Comparison of ENCODE assay signal across 25 mouse cellular contexts in the genomic region with DNA sequence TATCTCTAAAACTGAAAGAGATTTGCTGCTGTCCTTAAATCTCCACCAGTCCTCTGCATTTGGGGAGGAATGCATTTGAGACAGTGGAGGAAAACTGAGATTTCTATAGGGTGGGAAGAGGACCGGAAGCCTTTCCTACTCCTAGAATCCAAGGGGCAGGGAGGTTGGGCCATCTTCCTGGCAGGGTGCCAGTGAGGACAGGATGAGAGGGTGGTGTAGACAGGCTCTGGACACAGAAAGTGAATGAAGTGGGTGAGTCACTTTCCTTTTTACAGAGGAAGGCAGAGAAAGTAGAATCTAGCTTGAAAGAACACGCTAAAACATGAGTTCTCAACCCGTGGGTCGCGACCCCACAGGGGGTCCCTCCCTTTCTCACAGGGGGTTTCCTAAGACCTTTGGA. TPM values are rescaled to one million over a fixed set of nuclear protein-coding genes. Genes with fewer than 3 reads are reported as not detected.
DNase-seq lines count a peak whose midpoint lies in the region; ATAC-seq lines count a peak whose summit lies in the region.
"Had no signal": no experiment of that assay in that cellular context is flagged by ENCODE, and none has a peak within 500 bp of the region (broad histone marks: within the 10 kb centered on the region; RNA-seq: fewer than 3 reads in every experiment).

No protein-coding gene starts in this region.

- ATAC-seq in midbrain, embryonic 11.5 days (ENCODE audit: low FRiP score), result no peak
- no peak for ATAC-seq in midbrain, embryonic 14.5 days (ENCODE audit: low FRiP score, low TSS enrichment)
- ATAC-seq: inflammation-experienced regulatory T-cells, adult 6 months had no signal

- no peak overlapping the region for H3K4me3 ChIP-seq in midbrain, embryonic 11.5 days (ENCODE audit: low read depth, low read length)
- H3K4me3 ChIP-seq in midbrain, embryonic 14.5 days (replicated peaks; ENCODE audit: low read depth, low read length), result no peak overlapping the region
- H3K4me3 ChIP-seq: forebrain, embryonic 12.5 days; heart, embryonic 12.5 days; limb, embryonic 13.5 days; megakaryocyte, embryonic 14.5 days; neural tube, embryonic 13.5 days had no signal

- DNase-seq in adrenal gland, postnatal 10 days, result peak; percentile 25
- DNase-seq in adrenal gland, adult (ENCODE audit: inconsistent age in 2 of 2, low spot score in 1 of 2), result no peak
- peak; percentile 47 to 54 for DNase-seq in kidney, postnatal 4 days
- DNase-seq in kidney, adult 8-10 months, result no peak
- DNase-seq in midbrain, embryonic 11.5 days (ENCODE audit: low spot score, missing footprints), result peak; percentile 89
- DNase-seq in midbrain, embryonic 14.5 days, result no peak
- peak; percentile 47 to 52 for DNase-seq in lung, postnatal 4 days
- no peak for DNase-seq in right cerebral cortex, postnatal 36 days (ENCODE audit: low spot score in 2 of 2)
- DNase-seq: adrenal gland, postnatal 25 days; cerebellum, adult 11-12 months; kidney, adult 9 months; thymus, adult 18-20 months; thymus, postnatal 4 days had no signal

- H3K27ac ChIP-seq in midbrain, embryonic 11.5 days (ENCODE audit: low read depth, low read length), result no peak overlapping the region
- H3K27ac ChIP-seq in midbrain, embryonic 14.5 days (replicated peaks; ENCODE audit: low read depth, low read length), result no peak overlapping the region
- H3K27ac ChIP-seq: forebrain, embryonic 12.5 days; hindbrain, embryonic 13.5 days; limb, embryonic 13.5 days; neural tube, embryonic 13.5 days had no signal

- H3K36me3 ChIP-seq in midbrain, embryonic 11.5 days (ENCODE audit: control insufficient read depth, insufficient read depth, low read length), result no peaks in the 10 kb centered on the region
- H3K36me3 ChIP-seq in midbrain, embryonic 14.5 days (ENCODE audit: control insufficient read depth, insufficient read depth, low read length), result no peaks in the 10 kb centered on the region
- H3K36me3 ChIP-seq: forebrain, embryonic 12.5 days; heart, embryonic 12.5 days; hindbrain, embryonic 13.5 days; limb, embryonic 13.5 days; neural tube, embryonic 13.5 days had no signal

- H3K9me3 ChIP-seq in midbrain, embryonic 11.5 days (ENCODE audit: control insufficient read depth, low read length), result no peaks in the 10 kb centered on the region
- H3K9me3 ChIP-seq in midbrain, embryonic 14.5 days (ENCODE audit: control insufficient read depth, low read length), result no peaks in the 10 kb centered on the region
- H3K9me3 ChIP-seq: forebrain, embryonic 12.5 days; heart, embryonic 12.5 days; hindbrain, embryonic 13.5 days; limb, embryonic 13.5 days; neural tube, embryonic 13.5 days had no signal

- H3K27me3 ChIP-seq in midbrain, embryonic 11.5 days (ENCODE audit: control insufficient read depth, insufficient read depth, low read length), result peaks cover 45% of the 10 kb centered on the region
- H3K27me3 ChIP-seq in midbrain, embryonic 14.5 days (ENCODE audit: control insufficient read depth, insufficient read depth, low read length), result peaks cover 61% of the 10 kb centered on the region

- no peak overlapping the region for H3K4me2 ChIP-seq in midbrain, embryonic 11.5 days
- H3K4me2 ChIP-seq in midbrain, embryonic 14.5 days (ENCODE audit: low read length), result no peak overlapping the region
- H3K4me2 ChIP-seq: forebrain, embryonic 12.5 days; limb, embryonic 13.5 days had no signal

- H3K9ac ChIP-seq in midbrain, embryonic 11.5 days (ENCODE audit: low read length), result no peak overlapping the region
- no peak overlapping the region for H3K9ac ChIP-seq in midbrain, embryonic 14.5 days (replicated peaks; ENCODE audit: low read length)
- H3K9ac ChIP-seq: forebrain, embryonic 12.5 days; heart, embryonic 12.5 days; hindbrain, embryonic 13.5 days; limb, embryonic 13.5 days; neural tube, embryonic 13.5 days had no signal

- WGBS in midbrain, embryonic 11.5 days, result 3% methylated on average over 5 of the region's 5 CpGs
- 16% methylated on average over 5 of the region's 5 CpGs for WGBS in midbrain, embryonic 14.5 days

- peaks cover 46% of the 10 kb centered on the region for H3K4me1 ChIP-seq in midbrain, embryonic 11.5 days (ENCODE audit: control insufficient read depth, insufficient read depth, low read length)
- H3K4me1 ChIP-seq in midbrain, embryonic 14.5 days (ENCODE audit: control insufficient read depth, insufficient read depth, low read length), result peaks cover 31% of the 10 kb centered on the region

RNA-seq across cellular contexts. Expression of a gene that starts 24.7 kb away (rescaled TPM):
- total RNA-seq in adrenal gland, postnatal 10 days (2021), result not detected
- 15.1 and 15.9 TPM in 2 replicates for polyA plus RNA-seq in midbrain, embryonic 11.5 days (2014; fragmentation: Nextera tagmentation; extraction: Ambion mirVana)
- 8.2 and 8.5 TPM in 2 replicates for polyA plus RNA-seq in midbrain, embryonic 14.5 days (2014; fragmentation: Nextera tagmentation; extraction: Ambion mirVana)
- total RNA-seq: adrenal gland, postnatal 25 days; common myeloid progenitor, adult 5-6 weeks; gastrocnemius, adult 8-10 months; granulocyte monocyte progenitor cell, adult 5-6 weeks; heart, postnatal 14 days had no signal
- polyA plus RNA-seq: heart, embryonic 12.5 days; inflammation-experienced regulatory T-cells, adult 6 months; limb, embryonic 13.5 days; liver, embryonic 16.5 days had no signal

RNA-seq across cellular contexts. Expression of a gene that starts 53.3 kb away (rescaled TPM):
- total RNA-seq in adrenal gland, postnatal 10 days (2021), result 10 to 100 TPM in 1 of 2 experiments, 1 to 10 TPM in 1; 9.8 to 13.8 TPM
- polyA plus RNA-seq in midbrain, embryonic 11.5 days (2014; fragmentation: Nextera tagmentation; extraction: Ambion mirVana), result 1.8 TPM in 2 replicates
- 15.5 and 17.5 TPM in 2 replicates for polyA plus RNA-seq in midbrain, embryonic 14.5 days (2014; fragmentation: Nextera tagmentation; extraction: Ambion mirVana)

Comparison
In these comparisons a context has a peak if more than half of its experiments do, and no peak if none do; other contexts are left out.
1. DNase-seq: peak in adrenal gland, postnatal 10 days (single experiment), kidney, postnatal 4 days (2 of 2), midbrain, embryonic 11.5 days (single experiment) and lung, postnatal 4 days (2 of 2); none in adrenal gland, adult (0 of 2), kidney, adult 8-10 months (0 of 2), midbrain, embryonic 14.5 days (single experiment) and right cerebral cortex, postnatal 36 days (0 of 2).